In the genomic region with DNA sequence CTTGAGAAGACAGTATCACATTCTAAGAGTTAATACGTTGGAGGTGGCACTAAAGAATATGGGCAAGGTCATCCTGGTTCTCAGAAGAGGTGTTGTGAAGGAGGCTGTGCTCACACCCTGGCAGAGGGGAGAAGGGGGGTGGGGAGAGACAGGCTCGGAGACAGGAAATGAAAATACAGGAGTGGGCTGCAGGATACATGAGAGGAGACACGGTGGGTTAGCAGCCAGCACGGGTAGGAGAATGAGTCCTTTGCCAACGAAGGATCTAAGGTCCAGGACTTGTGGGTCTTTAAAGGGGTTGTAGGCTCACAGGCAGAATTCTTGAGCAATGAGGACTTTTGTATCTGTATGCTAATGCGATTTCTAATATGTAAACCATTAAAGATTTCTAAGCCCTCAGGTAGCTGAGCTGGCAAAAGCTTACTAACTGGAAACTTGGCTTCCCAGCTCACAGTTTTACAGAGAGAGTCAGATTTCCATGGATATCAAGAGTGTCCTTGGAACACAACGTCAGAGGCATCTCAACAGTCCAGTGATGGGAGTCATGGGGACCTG, we compare ENCODE assay signal across 11 mouse cellular contexts. TPM values are rescaled to one million over a fixed set of nuclear protein-coding genes. Genes with fewer than 3 reads are reported as not detected.
DNase-seq lines count a peak whose midpoint lies in the region; ATAC-seq and TF ChIP-seq lines count a peak whose summit lies in the region.
"Had no signal": no experiment of that assay in that cellular context is flagged by ENCODE, and none has a peak within 500 bp of the region (broad histone marks: within the 10 kb centered on the region; RNA-seq: fewer than 3 reads in every experiment).

No protein-coding gene starts in this region.

- peaks cover 4% of the 10 kb centered on the region; the same call in 1 of the 2 replicates for H3K9me3 ChIP-seq in heart, embryonic 12.5 days (replicated peaks)
- no peaks in the 10 kb centered on the region for H3K9me3 ChIP-seq in lung, embryonic 14.5 days (ENCODE audit: low read depth, low read length)
- H3K9me3 ChIP-seq in liver, postnatal 0 days (ENCODE audit: low read length), result no peaks in the 10 kb centered on the region
- H3K9me3 ChIP-seq: embryonic facial prominence, embryonic 15.5 days had no signal

- peak overlapping the region; percentile 97; the same call in 1 of the 2 replicates for H3K4me2 ChIP-seq in heart, embryonic 12.5 days
- H3K4me2 ChIP-seq in lung, embryonic 14.5 days, result no peak overlapping the region
- H3K4me2 ChIP-seq in liver, postnatal 0 days (ENCODE audit: low read depth, low read length), result peak overlapping the region; percentile 37
- H3K4me2 ChIP-seq: embryonic facial prominence, embryonic 15.5 days had no signal

- intact Hi-C loops in heart, postnatal 25 days (cut with DNase I), result no loop called here

- TF ChIP-seq CTCF in lung, embryonic 14.5 days (IDR thresholded peaks at IDR 0.05; ENCODE audit: low read depth), result no peak
- TF ChIP-seq CTCF in liver, postnatal 0 days (IDR thresholded peaks at IDR 0.05; ENCODE audit: low read depth), result no peak

- H3K4me3 ChIP-seq in heart, embryonic 12.5 days, result no peak overlapping the region
- no peak overlapping the region for H3K4me3 ChIP-seq in lung, embryonic 14.5 days (ENCODE audit: low read depth, low read length)
- H3K4me3 ChIP-seq in liver, postnatal 0 days (ENCODE audit: low read depth, low read length), result no peak overlapping the region
- H3K4me3 ChIP-seq: embryonic facial prominence, embryonic 15.5 days had no signal

- no peak for ATAC-seq in heart, embryonic 12.5 days (ENCODE audit: insufficient number of reproducible peaks, low FRiP score)
- ATAC-seq in lung, embryonic 14.5 days (ENCODE audit: insufficient read depth), result no peak
- ATAC-seq in liver, postnatal 0 days, result peak; percentile 78

- no peak for TF ChIP-seq EP300 in liver, postnatal 0 days (IDR thresholded peaks at IDR 0.05; ENCODE audit: low read depth)

- DNase-seq in heart, postnatal 25 days (ENCODE audit: low spot score), result no peak
- DNase-seq in lung, embryonic 14.5 days, result peak; percentile 11
- DNase-seq in lung, postnatal 14 days, result no peak
- peak; percentile 68 for DNase-seq in kidney, adult 18-20 months
- DNase-seq in liver, postnatal 0 days, result no peak
- no peak for DNase-seq in left cerebral cortex, adult 8-10 months (ENCODE audit: low spot score in 2 of 2)
- DNase-seq in layer of hippocampus, adult 18-20 months (ENCODE audit: low spot score in 2 of 2), result no peak
- DNase-seq: cerebellum, adult 8-10 months; thymus, postnatal 4 days had no signal

- 43% methylated on average over 7 of the region's 7 CpGs for WGBS in heart, embryonic 12.5 days
- WGBS in lung, embryonic 14.5 days, result 32% methylated on average over 7 of the region's 7 CpGs
- WGBS in liver, postnatal 0 days (ENCODE audit: insufficient replicate concordance), result 18% methylated on average over 7 of the region's 7 CpGs

- H3K36me3 ChIP-seq in heart, embryonic 12.5 days, result no peaks in the 10 kb centered on the region
- H3K36me3 ChIP-seq in lung, embryonic 14.5 days (ENCODE audit: insufficient read depth), result no peaks in the 10 kb centered on the region
- no peaks in the 10 kb centered on the region for H3K36me3 ChIP-seq in liver, postnatal 0 days (replicated peaks; ENCODE audit: insufficient read depth, low read length)
- H3K36me3 ChIP-seq: embryonic facial prominence, embryonic 15.5 days had no signal

- no peak overlapping the region for H3K9ac ChIP-seq in heart, embryonic 12.5 days
- no peak overlapping the region for H3K9ac ChIP-seq in lung, embryonic 14.5 days
- H3K9ac ChIP-seq in liver, postnatal 0 days (replicated peaks), result no peak overlapping the region
- H3K9ac ChIP-seq: embryonic facial prominence, embryonic 15.5 days had no signal

- H3K27ac ChIP-seq in heart, embryonic 12.5 days (ENCODE audit: poor library complexity, severe bottlenecking), result peak overlapping the region; percentile 37
- no peak overlapping the region for H3K27ac ChIP-seq in lung, embryonic 14.5 days (ENCODE audit: low read depth)
- peak overlapping the region; percentile 64 for H3K27ac ChIP-seq in liver, postnatal 0 days (ENCODE audit: low read depth)
- H3K27ac ChIP-seq: embryonic facial prominence, embryonic 15.5 days had no signal

- H3K4me1 ChIP-seq in heart, embryonic 12.5 days (replicated peaks), result peaks cover 36% of the 10 kb centered on the region
- peaks cover 4% of the 10 kb centered on the region; the same call in 1 of the 2 replicates for H3K4me1 ChIP-seq in lung, embryonic 14.5 days (ENCODE audit: insufficient read depth)
- H3K4me1 ChIP-seq in liver, postnatal 0 days (ENCODE audit: insufficient read depth), result peaks cover 11% of the 10 kb centered on the region

- H3K27me3 ChIP-seq in heart, embryonic 12.5 days (replicated peaks), result peaks cover 22% of the 10 kb centered on the region; the same call in 1 of the 2 replicates
- H3K27me3 ChIP-seq in lung, embryonic 14.5 days (ENCODE audit: insufficient read depth, low read length), result peaks cover 13% of the 10 kb centered on the region
- peaks cover 18% of the 10 kb centered on the region for H3K27me3 ChIP-seq in liver, postnatal 0 days (ENCODE audit: insufficient read depth, low read length)

RNA-seq across cellular contexts. Expression of gene Fam81a, which starts 3.0 kb away (rescaled TPM):
- 31.5 and 35.0 TPM in 2 replicates for polyA plus RNA-seq in heart, embryonic 12.5 days (2016; fragmentation: Nextera tagmentation; extraction: Ambion mirVana)
- 10 to 100 TPM; 35.8 to 41.9 TPM for total RNA-seq in heart, postnatal 25 days (2021)
- polyA plus RNA-seq in lung, embryonic 14.5 days (2014; fragmentation: Nextera tagmentation; extraction: Ambion mirVana), result 4.2 and 6.0 TPM in 2 replicates
- 0.12 and 0.19 TPM in 2 replicates for polyA plus RNA-seq in liver, postnatal 0 days (2015; fragmentation: Nextera tagmentation; extraction: Ambion mirVana)
- total RNA-seq in left cerebral cortex, adult 8-10 months (2022), result 100 to 1,000 TPM; 144 to 155 (median 151) TPM
- total RNA-seq in layer of hippocampus, adult 18-20 months (2021), result 100 to 1,000 TPM; 100 to 105 TPM

Comparison
In these comparisons a context has a peak if more than half of its experiments do, and no peak if none do; other contexts are left out.
1. DNase-seq: peak in lung, embryonic 14.5 days (single experiment) and kidney, adult 18-20 months (single experiment); none in heart, postnatal 25 days (single experiment), lung, postnatal 14 days (single experiment), liver, postnatal 0 days (single experiment), left cerebral cortex, adult 8-10 months (0 of 2) and layer of hippocampus, adult 18-20 months (0 of 2).